Mouse (Mus musculus) CH12.LX (cell line): ENCODE measurements around the gene Plekha8.

ENCODE experiments used
- CTCF ChIP-seq, 2 experiments: IDR thresholded peaks in 1 of 2; conservative IDR thresholded peaks in 1 of 2; 2 replicates each; pipeline ENCODE4 v1.5.1; 2011 to 2012; ENCODE audit warnings: low read depth in 2 of 2, low read length in 2 of 2, improper control_type of control experiment in 1 of 2, inconsistent platforms in 1 of 2, mild to moderate bottlenecking in 1 of 2, moderate library complexity in 1 of 2
- EP300 ChIP-seq: IDR thresholded peaks from 2 replicates; pipeline ENCODE4 v1.6.1; 2011; ENCODE audit warnings: low read length, improper control_type of control experiment
- MAZ ChIP-seq: IDR thresholded peaks from 2 replicates; pipeline ENCODE4 v1.6.1; 2012; ENCODE audit warnings: low read depth, mild to moderate bottlenecking, inconsistent platforms, low read length, improper control_type of control experiment, moderate library complexity
- MEF2A ChIP-seq: IDR thresholded peaks from 2 replicates; pipeline ENCODE4 v1.6.1; 2014; ENCODE audit warnings: low read depth, mild to moderate bottlenecking, inconsistent platforms, low read length, improper control_type of control experiment, borderline replicate concordance
- PAX5 ChIP-seq: IDR thresholded peaks from 2 replicates; pipeline ENCODE4 v1.6.1; 2012; ENCODE audit warnings: low read length, inconsistent platforms, mixed read lengths
- POLR2A ChIP-seq: IDR thresholded peaks from 2 replicates; pipeline ENCODE4 v1.6.1; 2011; ENCODE audit warnings: low read depth, mild to moderate bottlenecking, improper control_type of control experiment, low read length
- SMC3 ChIP-seq: IDR thresholded peaks from 2 replicates; pipeline ENCODE4 v1.6.1; 2011; ENCODE audit warnings: low read depth, low read length, improper control_type of control experiment

DNA sequence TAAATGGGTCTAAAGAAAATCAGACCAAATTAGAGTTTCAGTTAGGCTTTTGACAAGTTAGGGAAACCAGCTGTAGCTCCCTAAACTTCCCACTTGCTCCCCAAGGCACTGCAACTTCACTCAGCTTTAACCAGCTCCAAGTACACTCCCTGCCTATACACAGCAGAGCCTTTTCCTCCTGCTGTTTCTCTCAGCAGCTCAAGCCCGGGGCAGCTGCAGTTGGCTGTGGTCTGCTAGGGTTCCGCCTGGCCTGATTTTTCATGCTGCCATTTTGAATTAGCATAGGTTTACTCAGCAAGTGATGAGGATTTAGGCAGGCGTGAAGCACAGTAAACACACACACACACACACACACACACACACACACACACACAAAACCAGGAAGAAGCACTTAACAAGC is 29.9 kb upstream of the Plekha8 start:
- no peak for TF ChIP-seq CTCF (conservative IDR thresholded peaks at IDR 0.05 in 1 of 2, IDR thresholded peaks at IDR 0.05 in 1 of 2; ENCODE audit: low read depth in 2 of 2, low read length in 2 of 2)
- TF ChIP-seq POLR2A: no peak
- TF ChIP-seq SMC3: no peak
- no peak for TF ChIP-seq PAX5
- TF ChIP-seq MAZ: no peak
- no peak for TF ChIP-seq EP300
- TF ChIP-seq MEF2A: no peak
